Mouse (Mus musculus) ES-E14 (cell line): ENCODE data around the gene Gm15557.

ENCODE experiments used
- HCFC1 ChIP-seq: IDR thresholded peaks from 2 replicates; pipeline ENCODE4 v1.6.1; 2012; ENCODE audit warnings: low read length, inconsistent platforms, borderline replicate concordance; ENCODE audit not compliant: insufficient read depth
- ZC3H11A ChIP-seq: IDR thresholded peaks from 2 replicates; pipeline ENCODE4 v1.6.1; 2012; ENCODE audit warnings: low read depth, mild to moderate bottlenecking, inconsistent platforms, low read length, borderline replicate concordance

DNA sequence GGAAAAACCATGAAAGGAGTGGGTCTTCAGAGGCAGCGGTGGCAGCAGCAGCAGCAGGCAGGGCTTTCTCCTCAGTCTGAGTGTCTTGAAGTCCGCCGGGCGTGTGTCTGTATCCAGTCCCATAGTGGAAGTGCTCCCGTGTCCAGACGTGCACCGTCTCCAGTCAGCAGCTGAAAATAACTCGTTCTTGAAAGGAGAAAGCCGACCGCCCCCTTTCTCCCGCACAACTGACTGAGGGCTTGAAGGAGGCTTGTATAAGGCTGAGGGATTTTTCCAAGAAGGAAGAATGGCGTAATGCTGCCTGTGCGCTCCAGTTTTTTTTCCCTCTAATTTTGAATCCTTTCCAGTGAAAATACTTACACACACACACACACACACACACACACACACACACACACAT lies 4.6 kb downstream of the Gm15557 start, which contains the start of gene Gdf5:
- no peak for TF ChIP-seq ZC3H11A
- TF ChIP-seq HCFC1: no peak
